Comparison of ENCODE assay signal across 8 mouse cellular contexts in the genomic region with DNA sequence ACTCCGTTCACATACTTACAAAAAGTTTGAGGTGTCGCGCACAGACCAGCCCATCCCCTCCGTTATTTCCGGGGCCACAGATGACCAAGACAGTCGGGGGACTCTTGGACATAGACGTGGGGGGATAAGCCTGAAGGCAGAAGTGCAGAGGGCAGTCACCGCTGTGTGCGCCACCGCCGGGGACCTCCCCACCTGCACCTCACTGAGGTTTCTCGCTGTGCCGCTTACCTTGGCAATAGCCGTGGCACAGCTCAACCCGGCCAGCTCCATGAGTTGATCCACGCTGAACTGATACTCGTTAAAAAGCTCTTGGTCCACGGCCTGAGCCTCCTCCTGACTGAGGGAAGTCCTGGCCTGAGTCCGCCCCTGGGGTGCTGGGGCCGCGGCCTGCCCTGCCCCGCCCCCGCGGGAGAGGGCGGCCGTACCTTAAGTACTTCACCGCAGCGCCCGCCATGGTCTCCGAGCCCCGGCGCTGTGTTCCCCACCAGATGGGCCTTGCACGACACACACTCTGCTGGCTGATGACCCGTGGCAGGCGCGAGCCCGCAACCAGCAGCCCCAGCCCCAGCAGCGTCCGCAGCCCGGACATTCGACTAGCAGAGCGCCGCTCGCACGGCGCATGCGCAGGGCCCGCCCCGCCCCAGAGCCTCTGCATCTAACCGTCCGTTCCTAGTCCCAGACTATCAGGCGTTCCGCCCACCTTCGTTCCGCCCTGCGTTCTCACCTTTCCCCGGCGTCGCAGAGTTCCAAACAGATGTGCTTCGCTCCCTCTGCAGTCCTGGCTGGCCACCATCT. TPM values are rescaled to one million over a fixed set of nuclear protein-coding genes. Genes with fewer than 3 reads are reported as not detected.
A peak's percentile ranks its signal among the peaks of the same experiment; 100 is the strongest.
DNase-seq lines count a peak whose midpoint lies in the region; ATAC-seq and TF ChIP-seq lines count a peak whose summit lies in the region.

A gene (minus strand): TSS at position 594 of the 795 bp plus-strand sequence.

- DNase-seq in c-Kit-positive CD71-positive TER-119-positive erythroid progenitor cells, embryonic 14.5 days (ENCODE audit: low spot score): peak; percentile 87
- peak; percentile 70 for DNase-seq in heart, postnatal 0 days (ENCODE audit: low spot score)
- peak; percentile 88 to 93 for DNase-seq in kidney, postnatal 4 days

- TF ChIP-seq CTCF in E14TG2a.4 (conservative IDR thresholded peaks at IDR 0.05; ENCODE audit: low read length): no peak
- no peak for TF ChIP-seq CTCF in heart, postnatal 0 days (IDR thresholded peaks at IDR 0.05; ENCODE audit: low read depth)
- TF ChIP-seq CTCF in testis, adult 2 months (IDR thresholded peaks at IDR 0.05; ENCODE audit: control insufficient read depth, insufficient read depth, insufficient replicate concordance, low read depth, low read length): 0 out of 2 replicates have a peak, but pooled peaks have one; percentile 1

- peak within 1 kb of the TSS; percentile 91 for H3K4me2 ChIP-seq in forebrain, embryonic 12.5 days
- peak within 1 kb of the TSS; percentile 98 for H3K4me2 ChIP-seq in heart, postnatal 0 days (ENCODE audit: low read depth, low read length)
- H3K4me2 ChIP-seq in liver, embryonic 16.5 days (ENCODE audit: low read depth, low read length): peak within 1 kb of the TSS; percentile 86
- peak within 1 kb of the TSS; percentile 87 for H3K4me2 ChIP-seq in neural tube, embryonic 13.5 days

- peak within 1 kb of the TSS; percentile 92 for H3K4me3 ChIP-seq in E14TG2a.4 (replicated peaks; ENCODE audit: low read length)
- H3K4me3 ChIP-seq in forebrain, embryonic 12.5 days (replicated peaks): peak within 1 kb of the TSS; percentile 91
- peak within 1 kb of the TSS; percentile 99 for H3K4me3 ChIP-seq in heart, postnatal 0 days (ENCODE audit: low read depth, low read length)
- peak within 1 kb of the TSS; percentile 85 for H3K4me3 ChIP-seq in liver, embryonic 16.5 days (ENCODE audit: low read depth, low read length)
- peak within 1 kb of the TSS; percentile 93 for H3K4me3 ChIP-seq in neural tube, embryonic 13.5 days
- H3K4me3 ChIP-seq in testis, adult 2 months (ENCODE audit: control insufficient read depth, low read depth, low read length): peak within 1 kb of the TSS; percentile 96

- WGBS in forebrain, embryonic 12.5 days: 1% methylated on average over 60 of the region's 60 CpGs
- under 1% methylated on average over 60 of the region's 60 CpGs for WGBS in heart, postnatal 0 days
- WGBS in liver, embryonic 16.5 days (ENCODE audit: insufficient replicate concordance): under 1% methylated on average over 60 of the region's 60 CpGs
- 1% methylated on average over 60 of the region's 60 CpGs for WGBS in neural tube, embryonic 13.5 days

- H3K27ac ChIP-seq in forebrain, embryonic 12.5 days: peak within 1 kb of the TSS; percentile 73
- peak within 1 kb of the TSS; percentile 66 for H3K27ac ChIP-seq in heart, postnatal 0 days (ENCODE audit: low read depth)
- peak within 1 kb of the TSS; percentile 65; the same call in 1 of the 2 replicates for H3K27ac ChIP-seq in liver, embryonic 16.5 days (ENCODE audit: low read length)
- H3K27ac ChIP-seq in neural tube, embryonic 13.5 days (replicated peaks): peak within 1 kb of the TSS; percentile 64
- H3K27ac ChIP-seq in testis, adult 2 months (ENCODE audit: control insufficient read depth, insufficient read depth, low read depth, low read length): peak within 1 kb of the TSS; percentile 69

- peaks cover 7% of the 10 kb centered on the region for H3K9me3 ChIP-seq in E14TG2a.4 (ENCODE audit: low read length)
- no peaks in the 10 kb centered on the region for H3K9me3 ChIP-seq in forebrain, embryonic 12.5 days
- H3K9me3 ChIP-seq in heart, postnatal 0 days (replicated peaks; ENCODE audit: control insufficient read depth, low read length): no peaks in the 10 kb centered on the region
- H3K9me3 ChIP-seq in liver, embryonic 16.5 days (replicated peaks; ENCODE audit: control insufficient read depth, low read length): no peaks in the 10 kb centered on the region
- H3K9me3 ChIP-seq in neural tube, embryonic 13.5 days: no peaks in the 10 kb centered on the region

- peaks cover 41% of the 10 kb centered on the region for H3K36me3 ChIP-seq in E14TG2a.4 (ENCODE audit: insufficient read depth, low read length)
- peaks cover 35% of the 10 kb centered on the region for H3K36me3 ChIP-seq in forebrain, embryonic 12.5 days (replicated peaks)
- peaks cover 26% of the 10 kb centered on the region for H3K36me3 ChIP-seq in heart, postnatal 0 days (replicated peaks; ENCODE audit: control insufficient read depth, insufficient read depth, low read length)
- no peaks in the 10 kb centered on the region; the same call in 1 of the 2 replicates for H3K36me3 ChIP-seq in liver, embryonic 16.5 days (ENCODE audit: control insufficient read depth, insufficient read depth)
- peaks cover 39% of the 10 kb centered on the region for H3K36me3 ChIP-seq in neural tube, embryonic 13.5 days
- no peaks in the 10 kb centered on the region; the same call in 1 of the 2 replicates for H3K36me3 ChIP-seq in testis, adult 2 months (ENCODE audit: control insufficient read depth, insufficient read depth, low read length)

- ATAC-seq in forebrain, embryonic 12.5 days (ENCODE audit: low FRiP score): peak; percentile 97
- peak; percentile 95 for ATAC-seq in heart, postnatal 0 days (ENCODE audit: insufficient read depth, low read depth)
- ATAC-seq in liver, embryonic 16.5 days (ENCODE audit: low read depth): peak; percentile 96
- peak; percentile 96 for ATAC-seq in neural tube, embryonic 13.5 days (ENCODE audit: low read depth)

- H3K9ac ChIP-seq in forebrain, embryonic 12.5 days: peak within 1 kb of the TSS; percentile 92
- peak within 1 kb of the TSS; percentile 87 for H3K9ac ChIP-seq in heart, postnatal 0 days (replicated peaks; ENCODE audit: low read depth, low read length)
- H3K9ac ChIP-seq in liver, embryonic 16.5 days (ENCODE audit: low read depth, low read length): peak within 1 kb of the TSS; percentile 82
- peak within 1 kb of the TSS; percentile 94 for H3K9ac ChIP-seq in neural tube, embryonic 13.5 days

- 0 out of 2 replicates have a peak, but pooled peaks cover 4% of the 10 kb centered on the region for H3K27me3 ChIP-seq in E14TG2a.4 (ENCODE audit: insufficient read depth, low read length)
- no peaks in the 10 kb centered on the region for H3K27me3 ChIP-seq in forebrain, embryonic 12.5 days
- H3K27me3 ChIP-seq in heart, postnatal 0 days (ENCODE audit: control insufficient read depth, insufficient read depth, low read length): no peaks in the 10 kb centered on the region
- no peaks in the 10 kb centered on the region for H3K27me3 ChIP-seq in liver, embryonic 16.5 days (ENCODE audit: control insufficient read depth, insufficient read depth, low read depth, low read length)
- no peaks in the 10 kb centered on the region for H3K27me3 ChIP-seq in neural tube, embryonic 13.5 days
- H3K27me3 ChIP-seq in testis, adult 2 months (ENCODE audit: control insufficient read depth, insufficient read depth, low read length): no peaks in the 10 kb centered on the region

- peak; percentile 79 for TF ChIP-seq POLR2A in testis, adult 2 months (IDR thresholded peaks at IDR 0.05; ENCODE audit: control insufficient read depth, low read depth, low read length)

- TF ChIP-seq EP300 in heart, postnatal 0 days (IDR thresholded peaks at IDR 0.05; ENCODE audit: low read depth): no peak

- H3K4me1 ChIP-seq in E14TG2a.4 (replicated peaks; ENCODE audit: low read depth, low read length): peaks cover 14% of the 10 kb centered on the region
- H3K4me1 ChIP-seq in forebrain, embryonic 12.5 days: peaks cover 16% of the 10 kb centered on the region
- peaks cover 9% of the 10 kb centered on the region for H3K4me1 ChIP-seq in heart, postnatal 0 days (ENCODE audit: control insufficient read depth, insufficient read depth)
- H3K4me1 ChIP-seq in liver, embryonic 16.5 days (ENCODE audit: control insufficient read depth, low read depth, low read length): peaks cover 13% of the 10 kb centered on the region
- peaks cover 28% of the 10 kb centered on the region for H3K4me1 ChIP-seq in neural tube, embryonic 13.5 days (replicated peaks)
- peaks cover 8% of the 10 kb centered on the region for H3K4me1 ChIP-seq in testis, adult 2 months (ENCODE audit: control insufficient read depth, insufficient read depth, low read length)

RNA-seq across cellular contexts. Expression of the gene that starts here (rescaled TPM):
- polyA plus RNA-seq in forebrain, embryonic 12.5 days (2016; fragmentation: Nextera tagmentation; extraction: Ambion mirVana): 121 and 132 TPM in 2 replicates
- total RNA-seq in heart, postnatal 0 days (2014; rRNA removed; ENCODE audit: low replicate concordance): 119 and 133 TPM in 2 replicates
- 151 and 159 TPM in 2 replicates for polyA plus RNA-seq in heart, postnatal 0 days (2015; fragmentation: Nextera tagmentation; extraction: Ambion mirVana)
- 83.2 and 85.0 TPM in 2 replicates for polyA plus RNA-seq in liver, embryonic 16.5 days (2015; fragmentation: Nextera tagmentation; extraction: Ambion mirVana)
- polyA plus RNA-seq in neural tube, embryonic 13.5 days (2015; fragmentation: Nextera tagmentation; extraction: Ambion mirVana): 169 and 175 TPM in 2 replicates
- polyA plus RNA-seq in testis, adult 2 months (2012; rRNA removed): 61.7 and 61.8 TPM in 2 replicates

Comparison
In these comparisons a context has a peak if more than half of its experiments do, and no peak if none do; other contexts are left out.
1. Peak in every context shown above with its lines: DNase-seq, ATAC-seq, H3K4me3 ChIP-seq and H3K27ac ChIP-seq.